Mouse (Mus musculus) yolk sac, embryonic 10.5 days (tissue): ENCODE data around the gene Emc8.

Experiments used
- DNase-seq: peaks from one replicate; pipeline ENCODE4 v3.0.0-alpha.2; 2017; ENCODE audit warnings: low spot score

The Emc8 gene

DNA sequence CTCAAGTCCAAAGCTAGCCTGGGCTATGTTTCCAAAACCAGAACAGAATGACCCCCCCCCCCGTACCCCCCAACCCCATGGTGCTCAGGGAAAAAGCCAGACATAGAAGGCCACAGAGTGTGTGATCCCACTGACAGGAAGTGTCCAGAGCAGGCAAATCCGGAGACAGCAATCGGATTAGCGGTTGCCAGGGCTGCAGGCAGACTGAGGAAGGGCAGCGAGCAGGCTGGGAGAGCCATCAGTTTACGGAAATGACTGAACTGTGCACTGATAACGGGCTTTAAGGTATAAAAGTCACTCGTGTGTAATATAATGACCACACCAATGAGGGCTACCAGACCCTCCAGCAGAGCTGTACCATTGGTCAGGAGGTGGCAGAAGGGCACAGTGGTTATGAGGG, 27.1 kb downstream of the Emc8 start:
- no peak for DNase-seq

DNA sequence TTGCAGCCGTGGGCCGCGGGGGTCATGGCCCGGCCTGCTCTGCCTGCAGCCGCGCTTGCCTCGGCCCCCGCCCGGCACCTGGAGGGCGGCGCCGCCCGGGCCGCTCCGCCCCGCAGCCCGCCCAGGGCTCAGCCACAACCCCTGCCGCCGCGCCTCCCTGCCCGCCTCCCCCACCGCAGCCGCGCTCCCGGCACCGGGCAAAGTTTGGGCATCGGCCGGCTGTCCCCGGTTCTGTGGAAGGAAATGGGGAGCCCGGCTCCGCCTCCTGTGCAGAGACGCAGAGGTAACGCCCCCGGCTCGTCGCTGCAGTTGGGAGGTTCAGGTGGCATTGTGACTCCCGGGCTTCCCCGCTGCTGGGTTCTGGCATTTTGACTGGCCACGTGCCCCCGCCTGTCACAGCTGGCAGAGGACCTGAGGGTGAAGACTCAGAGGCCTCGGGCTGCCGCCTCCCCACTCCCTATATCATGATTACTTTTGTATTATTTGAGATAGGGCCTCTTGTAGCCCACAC, 34.0 kb downstream of the Emc8 start:
- DNase-seq, result peak; percentile 49

- no peak for DNase-seq
These were observed 34.6 kb downstream of the Emc8 start for GRCm38 (mm10) chr8:120633665-120634271.

DNA sequence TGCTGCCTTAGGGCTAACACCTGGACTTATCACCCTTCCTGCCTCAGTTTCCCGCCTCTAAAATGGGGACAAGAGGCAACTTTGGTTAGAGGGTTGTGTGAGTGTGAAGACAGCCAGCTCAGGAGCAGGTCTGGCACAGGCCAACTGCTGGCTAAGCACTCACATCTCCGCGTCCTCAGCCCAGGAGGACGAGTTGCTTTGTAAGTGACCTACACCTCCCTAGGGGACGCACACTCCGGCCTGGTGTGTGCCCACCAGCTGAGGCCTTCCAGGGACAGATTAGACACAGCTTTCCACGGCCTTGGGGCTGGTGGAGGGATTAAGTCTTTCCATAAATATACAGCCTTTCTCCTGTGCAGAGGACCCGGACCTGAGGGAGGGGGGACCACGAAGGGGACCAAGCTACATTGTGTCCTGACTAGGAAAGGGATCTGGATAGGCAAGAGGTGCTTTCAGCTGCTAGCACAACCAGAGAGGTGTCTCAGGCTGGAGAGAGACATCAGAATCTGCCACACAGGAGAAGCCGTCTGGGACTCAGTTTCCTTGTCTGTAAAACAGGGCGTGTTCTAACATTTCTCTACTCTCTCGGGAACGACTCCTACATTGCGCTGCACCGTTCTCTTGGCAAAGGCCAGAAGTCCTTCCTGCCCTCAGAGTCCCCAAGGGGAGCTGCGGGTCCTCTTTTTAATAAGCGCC, 35.3 kb downstream of the Emc8 start:
- DNase-seq, result no peak

DNA sequence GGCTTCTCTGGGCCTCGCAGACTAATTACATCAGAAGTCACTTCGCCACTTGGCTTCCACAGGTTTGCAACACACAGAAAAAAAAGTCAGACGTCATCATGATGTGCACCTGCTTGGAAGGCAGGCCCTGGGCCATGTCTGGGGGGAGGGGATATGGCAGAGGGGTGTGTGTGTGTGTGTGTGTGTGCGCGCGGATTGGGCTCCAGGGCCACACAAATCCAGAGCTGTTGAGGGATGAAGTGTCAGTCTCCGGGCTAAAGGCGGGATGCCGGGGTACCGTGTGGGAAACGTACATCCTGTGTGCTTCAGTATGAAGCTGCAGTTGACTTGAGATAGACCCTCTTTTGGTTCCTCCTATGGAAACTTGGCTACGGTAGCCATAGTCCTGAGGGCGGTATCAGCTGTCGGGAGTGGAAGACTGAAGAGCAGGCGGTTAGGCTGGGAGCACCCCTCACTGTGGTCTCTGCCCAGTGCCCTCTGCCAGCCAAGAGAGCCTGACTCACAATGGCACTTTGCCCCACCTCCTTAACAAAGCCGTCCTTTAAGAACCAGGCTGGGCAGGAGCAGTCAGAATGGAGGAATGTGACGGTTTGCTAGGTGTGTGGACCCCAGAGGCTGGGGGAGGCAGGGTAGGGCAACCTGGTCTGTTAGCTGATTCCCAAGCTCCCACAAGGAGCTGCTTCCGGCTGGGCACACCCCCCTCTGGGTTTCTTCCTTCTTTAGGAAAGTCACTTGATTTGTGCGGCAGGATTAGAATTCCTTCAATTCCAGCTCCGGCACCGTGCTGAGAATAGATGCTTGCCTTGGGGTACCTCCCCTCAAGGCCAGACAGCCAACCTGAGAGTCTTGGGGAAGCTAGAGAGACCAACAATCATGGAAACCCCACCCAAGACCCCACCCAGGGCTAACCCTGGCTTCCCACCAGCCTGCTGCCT, 36.7 kb downstream of the Emc8 start:
- no peak for DNase-seq

- DNase-seq, result peak; percentile 36
These were observed 37.5 kb downstream of the Emc8 start for GRCm38 (mm10) chr8:120630848-120631247.

GRCm38 (mm10) chr8:120630031-120630430, 38.3 kb downstream of the Emc8 start:
- no peak for DNase-seq

DNA sequence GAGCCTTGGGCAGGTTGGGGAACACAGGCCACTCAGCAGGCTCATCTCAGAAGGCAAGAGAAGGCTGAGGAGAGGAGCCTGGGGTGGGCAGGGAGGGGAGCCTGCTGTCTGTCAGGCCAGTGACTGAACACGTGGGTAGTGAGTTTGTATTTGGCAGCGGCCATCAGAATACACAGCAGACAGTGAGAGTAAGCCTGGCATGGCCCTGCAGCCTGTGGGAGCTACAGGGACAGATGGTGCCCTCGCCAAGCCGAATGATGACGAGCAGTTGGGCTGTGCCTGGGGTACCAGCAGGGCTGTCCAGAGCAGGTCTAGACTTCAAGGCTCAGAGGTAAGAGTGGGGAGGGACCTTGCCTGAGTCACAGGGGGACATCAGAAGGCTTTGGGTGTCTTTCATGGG, 41.1 kb downstream of the Emc8 start:
- no peak for DNase-seq

DNA sequence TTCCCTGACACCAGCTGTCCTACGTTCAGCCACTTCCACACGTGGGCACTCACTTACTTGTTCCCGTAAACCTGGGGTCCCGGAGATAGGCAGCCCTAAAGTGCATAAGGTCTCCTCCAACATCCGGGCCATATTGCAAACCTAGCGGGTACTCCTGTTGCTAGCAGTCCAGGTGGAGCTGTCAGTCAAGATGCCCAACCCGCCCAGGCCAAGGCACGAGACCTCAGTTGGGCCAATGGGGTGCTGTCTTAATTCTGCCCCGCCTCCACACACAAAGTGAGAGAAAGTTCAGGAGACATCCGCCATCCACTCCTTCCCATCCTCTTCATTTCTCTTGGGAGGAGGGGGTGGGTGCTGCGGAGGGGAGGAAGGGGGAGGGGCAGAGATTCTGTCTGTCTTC, 41.9 kb downstream of the Emc8 start:
- DNase-seq, result no peak

GRCm38 (mm10) chr8:120623608-120624007, 44.8 kb downstream of the Emc8 start:
- no peak for DNase-seq

DNA sequence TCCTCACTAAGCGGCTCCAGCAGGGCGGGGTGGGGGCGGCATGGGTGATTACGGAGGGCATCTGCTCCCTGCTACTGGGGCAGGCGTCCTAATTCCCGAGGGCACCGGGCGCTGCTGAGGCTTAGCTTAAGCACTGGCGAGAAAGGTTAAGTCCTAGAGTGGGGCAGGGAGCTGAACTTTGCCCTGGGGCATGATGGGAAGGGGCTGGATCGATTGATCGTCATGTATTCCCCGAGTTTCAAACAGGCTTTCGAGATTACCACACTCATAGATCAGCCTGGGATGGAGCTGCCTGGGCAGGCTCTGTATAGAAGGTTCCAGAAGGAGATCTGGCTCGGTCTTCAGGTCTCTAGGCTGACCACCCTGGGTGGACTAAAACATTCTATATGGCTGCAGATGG, 46.2 kb downstream of the Emc8 start:
- DNase-seq, result no peak

- peak; percentile 84 for DNase-seq
These were observed 47.9 kb downstream of the Emc8 start for GRCm38 (mm10) chr8:120620441-120620840.

GRCm38 (mm10) chr8:120619235-120620180, 48.9 kb downstream of the Emc8 start:
- peak; percentile 52 for DNase-seq

GRCm38 (mm10) chr8:120618110-120618509, 50.3 kb downstream of the Emc8 start:
- peak; percentile 69 for DNase-seq

- no peak for DNase-seq
These were observed 51.4 kb downstream of the Emc8 start for GRCm38 (mm10) chr8:120616663-120617626.

DNA sequence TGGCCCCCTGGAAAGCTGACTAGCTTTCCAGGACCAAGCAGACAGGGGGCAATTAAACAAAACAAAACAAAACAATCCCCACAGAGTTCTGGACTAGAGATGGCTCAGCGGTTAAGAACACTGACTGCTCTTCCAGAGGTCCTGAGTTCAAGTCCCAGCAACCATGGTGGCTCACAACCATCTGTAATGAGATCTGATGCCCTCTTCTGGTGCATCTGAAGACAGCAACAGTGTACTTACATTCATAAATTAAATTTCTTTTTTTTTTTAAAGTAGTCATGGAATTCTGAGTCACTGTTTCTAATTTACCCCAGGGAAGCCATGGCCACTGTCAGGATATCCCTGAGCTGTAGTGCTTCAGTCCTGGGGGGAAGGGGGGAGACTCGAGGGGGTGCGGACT, 53.9 kb downstream of the Emc8 start:
- DNase-seq, result no peak

GRCm38 (mm10) chr8:120610824-120611223, 57.5 kb downstream of the Emc8 start:
- DNase-seq, result no peak

GRCm38 (mm10) chr8:120607885-120608284, 60.5 kb downstream of the Emc8 start:
- peak; percentile 37 for DNase-seq

GRCm38 (mm10) chr8:120607460-120607859, 60.9 kb downstream of the Emc8 start:
- no peak for DNase-seq
